Mouse (Mus musculus) limb, embryonic 15.5 days (tissue): ENCODE results near the gene Abca7. TPM values are rescaled to one million over a fixed set of nuclear protein-coding genes. Genes with fewer than 3 reads are reported as not detected.
A peak's percentile ranks its signal among the peaks of the same experiment; 100 is the strongest.

ENCODE experiments used
- ATAC-seq: fragments of 200-750 bp; cut with Nextera tagmentation; 2 replicates; pipeline ENCODE4 v1.8.0; 2017; ENCODE audit warnings: low read depth, moderate TSS enrichment; ENCODE audit not compliant: insufficient number of reproducible peaks, low FRiP score, low TSS enrichment
- H3K27ac ChIP-seq: fragments of 300-500 bp; sonication (generic); 2 replicates; pipeline ENCODE4 v1.5.1; 2015; ENCODE audit warnings: moderate library complexity, mild to moderate bottlenecking, inconsistent platforms
- H3K27me3 ChIP-seq: fragments of 300-500 bp; sonication (generic); 2 replicates; pipeline ENCODE4 v1.6.1; 2015; ENCODE audit warnings: inconsistent platforms
- H3K36me3 ChIP-seq: fragments of 300-500 bp; sonication (generic); 2 replicates; pipeline ENCODE4 v1.6.1; 2015; ENCODE audit warnings: inconsistent platforms
- H3K4me1 ChIP-seq: fragments of 300-500 bp; sonication (generic); 2 replicates; pipeline ENCODE4 v1.6.1; 2015; ENCODE audit warnings: inconsistent platforms
- H3K4me2 ChIP-seq: fragments of 300-500 bp; sonication (generic); 2 replicates; pipeline ENCODE4 v1.6.1; 2015; ENCODE audit warnings: mild to moderate bottlenecking, inconsistent platforms
- H3K4me3 ChIP-seq: fragments of 300-500 bp; sonication (generic); 2 replicates; pipeline ENCODE4 v1.5.1; 2015; ENCODE audit warnings: mild to moderate bottlenecking, inconsistent platforms
- H3K9ac ChIP-seq: fragments of 300-500 bp; sonication (generic); 2 replicates; pipeline ENCODE4 v1.6.1; 2015; ENCODE audit warnings: inconsistent platforms
- H3K9me3 ChIP-seq: fragments of 300-500 bp; sonication (generic); 2 replicates; pipeline ENCODE4 v1.6.1; 2016; ENCODE audit warnings: inconsistent platforms
- WGBS: fragments of 180-500 bp; shearing (Covaris S2); methylation state at CpG from one replicate; pipeline ENCODE4 v1.1.7; 2015; 5-methylcytosine and 5-hydroxymethylcytosine counted together
- polyA plus RNA-seq: library from polyadenylated mRNA; unstranded; fragments of >200 nt; fragmentation: Nextera tagmentation; extraction: Ambion mirVana; gene quantifications from 2 replicates; pipeline ENCODE4 v1.2.1, GENCODE M21; 2015

Abca7 gene
- polyA plus RNA-seq, 1 experiment from 2014 or later, result 3.4 TPM

- 4% methylated on average over 11 of the region's 11 CpGs for WGBS
- no peaks in the 10 kb centered on the region for H3K9me3 ChIP-seq
- peak overlapping the region; percentile 99 for H3K27ac ChIP-seq
- H3K4me3 ChIP-seq, result peak overlapping the region; percentile 61; the same call in 1 of the 2 replicates
- H3K4me2 ChIP-seq, result peak overlapping the region; percentile 92
- ATAC-seq, result no peak
- peaks cover 15% of the 10 kb centered on the region for H3K36me3 ChIP-seq
- H3K4me1 ChIP-seq, result peaks cover 57% of the 10 kb centered on the region
- no peaks in the 10 kb centered on the region for H3K27me3 ChIP-seq
- H3K9ac ChIP-seq, result no peak overlapping the region
These were observed 9.3 kb upstream of the Abca7 start for GRCm38 (mm10) chr10:79986963-79987362.

- H3K4me1 ChIP-seq, result peaks cover 50% of the 10 kb centered on the region
- 9% methylated on average over 27 of the region's 27 CpGs for WGBS
These were observed 8.4 kb upstream of the Abca7 start for GRCm38 (mm10) chr10:79987771-79988505.

GRCm38 (mm10) chr10:79988506-79989271 is 7.6 kb upstream of the Abca7 start, which contains the start of gene Cnn2:
Gene Cnn2, plus strand, starts transcription at chr10:79988584.
- Histone ChIP-seq H3K4me3 (peak within 1 kb of the TSS; percentile 61), H3K4me1 (peaks cover 43% of the 10 kb centered on the region), H3K9me3 (no peaks in the 10 kb centered on the region), H3K4me2 (peak within 1 kb of the TSS; percentile 92), H3K9ac (peak within 1 kb of the TSS; percentile 67), H3K27me3 (no peaks in the 10 kb centered on the region), H3K36me3 (peaks cover 30% of the 10 kb centered on the region), H3K27ac (peak within 1 kb of the TSS; percentile 99)
- WGBS, result under 1% methylated on average over 59 of the region's 59 CpGs
- ATAC-seq, result no peak

More at GRCm38 (mm10) chr10:79987771-79988505, 8.4 kb upstream of the Abca7 start:
- Histone ChIP-seq H3K9me3 (no peaks in the 10 kb centered on the region), H3K27ac (peak overlapping the region; percentile 99), H3K4me3 (peak overlapping the region; percentile 61), H3K36me3 (peaks cover 22% of the 10 kb centered on the region), H3K27me3 (no peaks in the 10 kb centered on the region), H3K9ac (peak overlapping the region; percentile 67), H3K4me2 (peak overlapping the region; percentile 92)
- ATAC-seq, result no peak

- H3K4me1 ChIP-seq, result peaks cover 43% of the 10 kb centered on the region
- H3K4me2 ChIP-seq, result peak overlapping the region; percentile 92
- 23% methylated on average over 8 of the region's 8 CpGs for WGBS
- no peaks in the 10 kb centered on the region for H3K9me3 ChIP-seq
- H3K36me3 ChIP-seq, result peaks cover 36% of the 10 kb centered on the region
- no peak for ATAC-seq
- peak overlapping the region; percentile 61 for H3K4me3 ChIP-seq
- peak overlapping the region; percentile 67 for H3K9ac ChIP-seq
- no peaks in the 10 kb centered on the region for H3K27me3 ChIP-seq
- H3K27ac ChIP-seq, result peak overlapping the region; percentile 99
These were observed 7.0 kb upstream of the Abca7 start for GRCm38 (mm10) chr10:79989272-79989786.

- Histone ChIP-seq H3K4me3 (peak overlapping the region; percentile 61), H3K36me3 (peaks cover 42% of the 10 kb centered on the region), H3K9me3 (no peaks in the 10 kb centered on the region), H3K4me1 (peaks cover 43% of the 10 kb centered on the region), H3K9ac (peak overlapping the region; percentile 1; the same call in 1 of the 2 replicates), H3K27me3 (no peaks in the 10 kb centered on the region), H3K4me2 (peak overlapping the region; percentile 92), H3K27ac (peak overlapping the region; percentile 70)
- no peak for ATAC-seq
- WGBS, result 12% methylated on average over 14 of the region's 15 CpGs
These were observed 6.4 kb upstream of the Abca7 start for GRCm38 (mm10) chr10:79989870-79990269.

GRCm38 (mm10) chr10:79991099-79991498 is 5.2 kb upstream of the Abca7 start:
- H3K4me3 ChIP-seq, result no peak overlapping the region
- H3K9me3 ChIP-seq, result no peaks in the 10 kb centered on the region
- H3K4me2 ChIP-seq, result no peak overlapping the region
- peaks cover 45% of the 10 kb centered on the region for H3K36me3 ChIP-seq
- 72% methylated on average over 12 of the region's 12 CpGs for WGBS
- peaks cover 39% of the 10 kb centered on the region for H3K4me1 ChIP-seq
- no peak for ATAC-seq
- no peaks in the 10 kb centered on the region for H3K27me3 ChIP-seq
- no peak overlapping the region for H3K27ac ChIP-seq
- no peak overlapping the region for H3K9ac ChIP-seq

- Histone ChIP-seq H3K4me3 (no peak overlapping the region), H3K27ac (no peak overlapping the region), H3K9me3 (no peaks in the 10 kb centered on the region), H3K4me2 (no peak overlapping the region), H3K27me3 (no peaks in the 10 kb centered on the region), H3K9ac (no peak overlapping the region), H3K36me3 (peaks cover 45% of the 10 kb centered on the region), H3K4me1 (peaks cover 34% of the 10 kb centered on the region)
- ATAC-seq, result no peak
- WGBS, result 90% methylated on average over 6 of the region's 6 CpGs
These were observed 4.7 kb upstream of the Abca7 start for GRCm38 (mm10) chr10:79991548-79991947.

- H3K4me2 ChIP-seq, result no peak overlapping the region
- no peak overlapping the region for H3K27ac ChIP-seq
- H3K27me3 ChIP-seq, result peaks cover 13% of the 10 kb centered on the region; the same call in 1 of the 2 replicates
- peaks cover 25% of the 10 kb centered on the region for H3K4me1 ChIP-seq
- H3K4me3 ChIP-seq, result no peak overlapping the region
- 85% methylated on average over 16 of the region's 16 CpGs for WGBS
- no peaks in the 10 kb centered on the region for H3K9me3 ChIP-seq
- H3K36me3 ChIP-seq, result peaks cover 45% of the 10 kb centered on the region
- H3K9ac ChIP-seq, result no peak overlapping the region
- ATAC-seq, result no peak
These were observed 1.7 kb upstream of the Abca7 start for GRCm38 (mm10) chr10:79994397-79995115.

- Histone ChIP-seq H3K27ac (0 out of 2 replicates have a peak overlapping the region, but pooled peaks have one; percentile 3), H3K36me3 (peaks cover 45% of the 10 kb centered on the region), H3K9ac (no peak overlapping the region), H3K4me1 (peaks cover 19% of the 10 kb centered on the region), H3K4me2 (no peak overlapping the region), H3K27me3 (peaks cover 16% of the 10 kb centered on the region; the same call in 1 of the 2 replicates), H3K4me3 (no peak overlapping the region), H3K9me3 (no peaks in the 10 kb centered on the region)
- WGBS, result 86% methylated on average over 1 of the region's 1 CpGs
- no peak for ATAC-seq
These were observed 658 bp upstream of the Abca7 start for GRCm38 (mm10) chr10:79995636-79996035.

- Histone ChIP-seq H3K36me3 (peaks cover 30% of the 10 kb centered on the region), H3K9ac (no peak overlapping the region), H3K4me1 (peaks cover 19% of the 10 kb centered on the region), H3K27ac (peak overlapping the region; percentile 54; the same call in 1 of the 2 replicates), H3K9me3 (no peaks in the 10 kb centered on the region), H3K4me3 (peak overlapping the region; percentile 51), H3K4me2 (peak overlapping the region; percentile 88), H3K27me3 (peaks cover 26% of the 10 kb centered on the region)
- ATAC-seq, result peak; percentile 55; the same call in 1 of the 2 replicates
- under 1% methylated on average over 35 of the region's 35 CpGs for WGBS
These were observed 903 bp downstream of the Abca7 start for GRCm38 (mm10) chr10:79997034-79997760.

GRCm38 (mm10) chr10:79997819-79998218 is 1.5 kb downstream of the Abca7 start:
- WGBS, result 9% methylated on average over 15 of the region's 15 CpGs
- no peak overlapping the region for H3K9ac ChIP-seq
- H3K27ac ChIP-seq, result no peak overlapping the region
- H3K27me3 ChIP-seq, result peaks cover 32% of the 10 kb centered on the region
- H3K9me3 ChIP-seq, result no peaks in the 10 kb centered on the region
- no peak for ATAC-seq
- peaks cover 24% of the 10 kb centered on the region for H3K4me1 ChIP-seq
- peaks cover 24% of the 10 kb centered on the region for H3K36me3 ChIP-seq
- H3K4me2 ChIP-seq, result peak overlapping the region; percentile 88
- peak overlapping the region; percentile 51 for H3K4me3 ChIP-seq
